Mouse (Mus musculus): ENCODE results near the gene Gm14214. TPM values are rescaled to one million over a fixed set of nuclear protein-coding genes. Genes with fewer than 3 reads are reported as not detected.

Gene Gm14214
- total and polyA plus RNA-seq, 3 experiments = 0.17 TPM; not detected in 2

GRCm38 (mm10) chr2:154748383-154748782 lies 21.4 kb downstream of the Gm14214 start:
- Histone ChIP-seq H3K36me3 (ENCODE audit: control insufficient read depth in 1 of 2, insufficient read depth in 2 of 2, low read length in 2 of 2) (no peaks in the 10 kb centered on the region), H3K27ac (ENCODE audit: control insufficient read depth, low read depth, low read length) (no peak overlapping the region), H3K9me3 (replicated peaks; ENCODE audit: insufficient read depth, low read length) (no peaks in the 10 kb centered on the region), H3K4me1 (ENCODE audit: control insufficient read depth in 1 of 2, insufficient read depth in 2 of 2, low read length in 2 of 2) (no peaks in the 10 kb centered on the region; a peak in 1 of 4 replicates), H3K4me3 (ENCODE audit: control insufficient read depth in 1 of 2, insufficient read depth in 1 of 2, low read depth in 2 of 2, low read length in 2 of 2) (no peak overlapping the region), H3K9ac (ENCODE audit: control insufficient read depth, low read depth, low read length, poor library complexity, severe bottlenecking) (no peak overlapping the region), H3K79me2 (ENCODE audit: control insufficient read depth, insufficient read depth, low read length, poor library complexity) (no peaks in the 10 kb centered on the region), H3K27me3 (ENCODE audit: control insufficient read depth in 1 of 2, insufficient read depth in 2 of 2, low read length in 2 of 2) (peaks cover 5 to 6% of the 10 kb centered on the region in 2 experiments)
- DNase-seq (ENCODE audit: low read depth, low spot score) = peak; percentile 31
- TF ChIP-seq TCF12 (IDR thresholded peaks at IDR 0.05; ENCODE audit: low read depth, low read length) = no peak
- TF ChIP-seq RCOR1 (IDR thresholded peaks at IDR 0.05; ENCODE audit: low read depth, low read length) = no peak
- peak; percentile 28 for TF ChIP-seq RAD21 (IDR thresholded peaks at IDR 0.05; ENCODE audit: low read depth, low read length)
- TF ChIP-seq CTCF (IDR thresholded peaks at IDR 0.05 in 2 of 3, conservative IDR thresholded peaks at IDR 0.05 in 1 of 3; ENCODE audit: control insufficient read depth in 1 of 3, insufficient read depth in 1 of 3, low read depth in 2 of 3, low read length in 3 of 3, poor library complexity in 1 of 3, severe bottlenecking in 1 of 3) = peak; percentile 37 to 47 (median 46)
- TF ChIP-seq SMC3 (IDR thresholded peaks at IDR 0.05; ENCODE audit: low read depth, low read length) = peak; percentile 26
- no peak for TF ChIP-seq MAFK (IDR thresholded peaks at IDR 0.05; ENCODE audit: borderline replicate concordance, low read depth, low read length)

- Histone ChIP-seq H3K79me2 (ENCODE audit: control insufficient read depth, insufficient read depth, low read length, poor library complexity) (no peaks in the 10 kb centered on the region), H3K9me3 (replicated peaks; ENCODE audit: insufficient read depth, low read length) (no peaks in the 10 kb centered on the region), H3K27me3 (ENCODE audit: control insufficient read depth in 1 of 2, insufficient read depth in 2 of 2, low read length in 2 of 2) (peaks cover 13 to 15% of the 10 kb centered on the region in 2 experiments), H3K9ac (ENCODE audit: control insufficient read depth, low read depth, low read length, poor library complexity, severe bottlenecking) (no peak overlapping the region), H3K4me3 (ENCODE audit: control insufficient read depth in 1 of 2, insufficient read depth in 1 of 2, low read depth in 2 of 2, low read length in 2 of 2) (no peak overlapping the region), H3K4me1 (ENCODE audit: control insufficient read depth in 1 of 2, insufficient read depth in 2 of 2, low read length in 2 of 2) (no peaks in the 10 kb centered on the region), H3K36me3 (ENCODE audit: control insufficient read depth in 1 of 2, insufficient read depth in 2 of 2, low read length in 2 of 2) (no peaks in the 10 kb centered on the region), H3K27ac (ENCODE audit: control insufficient read depth, low read depth, low read length) (no peak overlapping the region)
- no peak for DNase-seq (ENCODE audit: low read depth, low spot score)
- TF ChIP-seq NELFE (IDR thresholded peaks at IDR 0.05; ENCODE audit: low read depth, low read length) (no peak), CHD1 (IDR thresholded peaks at IDR 0.05; ENCODE audit: low read depth, low read length) (no peak), ZC3H11A (IDR thresholded peaks at IDR 0.05; ENCODE audit: low read depth, low read length) (no peak), CHD2 (IDR thresholded peaks at IDR 0.05; ENCODE audit: low read length) (no peak), CTCF (IDR thresholded peaks at IDR 0.05 in 2 of 3, conservative IDR thresholded peaks at IDR 0.05 in 1 of 3; ENCODE audit: control insufficient read depth in 1 of 3, insufficient read depth in 1 of 3, low read depth in 2 of 3, low read length in 3 of 3, poor library complexity in 1 of 3, severe bottlenecking in 1 of 3) (no peak), MYB (IDR thresholded peaks at IDR 0.05; ENCODE audit: low read depth, low read length) (no peak), E2F4 (IDR thresholded peaks at IDR 0.05; ENCODE audit: borderline replicate concordance, low read depth, low read length) (no peak), JUND (IDR thresholded peaks at IDR 0.05; ENCODE audit: low read depth, low read length) (no peak), MAFK (IDR thresholded peaks at IDR 0.05; ENCODE audit: borderline replicate concordance, low read depth, low read length) (no peak), USF1 (IDR thresholded peaks at IDR 0.05; ENCODE audit: low read depth, low read length) (no peak), RCOR1 (IDR thresholded peaks at IDR 0.05; ENCODE audit: low read depth, low read length) (no peak), TAL1 (IDR thresholded peaks at IDR 0.05; ENCODE audit: low read length) (no peak), GABPA (IDR thresholded peaks at IDR 0.05; ENCODE audit: low read depth, low read length) (no peak), ELF1 (IDR thresholded peaks at IDR 0.05; ENCODE audit: low read depth, low read length) (no peak), POLR2AphosphoS2 (IDR thresholded peaks at IDR 0.05; ENCODE audit: low read length) (no peak), TCF12 (IDR thresholded peaks at IDR 0.05; ENCODE audit: low read depth, low read length) (no peak), ETS1 (IDR thresholded peaks at IDR 0.05; ENCODE audit: low read depth, low read length) (no peak), POLR2AphosphoS5 (IDR thresholded peaks at IDR 0.05; ENCODE audit: borderline replicate concordance, low read depth, low read length) (no peak), MAX (IDR thresholded peaks at IDR 0.05; ENCODE audit: low read length) (no peak), EP300 (IDR thresholded peaks at IDR 0.05; ENCODE audit: low read depth in 1 of 2, low read length in 2 of 2) (no peak)
Observed at GRCm38 (mm10) chr2:154743915-154744314, 25.9 kb downstream of the Gm14214 start.
